Mouse (Mus musculus): ENCODE measurements around the gene Gprin2.

DNA sequence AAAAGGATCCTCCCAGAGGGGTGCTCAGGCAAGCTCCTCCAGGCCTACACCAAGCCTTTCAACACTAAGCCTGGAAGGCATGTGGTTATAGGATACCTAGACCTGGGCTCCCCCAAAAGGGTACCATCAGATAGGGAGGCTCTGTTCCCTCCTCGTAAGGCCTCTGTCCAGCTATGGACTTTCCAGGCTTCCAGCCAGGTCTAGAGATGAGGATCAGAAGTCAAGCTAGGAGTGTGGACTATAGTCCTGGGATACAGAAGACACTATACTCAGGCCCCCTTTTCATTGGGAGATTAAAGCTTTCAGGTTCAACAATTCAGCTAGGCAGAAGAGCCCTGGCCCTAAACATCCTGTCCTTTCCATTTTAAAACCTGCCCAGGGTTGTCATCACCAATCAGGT lies 18.4 kb downstream of the Gprin2 start:
- TF ChIP-seq CTCF (IDR thresholded peaks at IDR 0.05; ENCODE audit: low read depth) (no peak), EP300 (IDR thresholded peaks at IDR 0.05; ENCODE audit: low read depth) (no peak)

All from liver, embryonic 14.5 days (tissue).